Mouse (Mus musculus): ENCODE measurements around the gene Plekhf1. TPM values are rescaled to one million over a fixed set of nuclear protein-coding genes. Genes with fewer than 3 reads are reported as not detected.
A peak's percentile ranks its signal among the peaks of the same experiment; 100 is the strongest.

Plekhf1 gene
- polyA plus RNA-seq, 1 experiment: 0.97 TPM

- Histone ChIP-seq H3K36me3 (replicated peaks; ENCODE audit: low read length) (peaks cover 28% of the 10 kb centered on the region), H3K4me3 (replicated peaks) (no peak overlapping the region), H3K9me3 (peaks cover 4% of the 10 kb centered on the region; the same call in 1 of the 2 replicates), H3K27me3 (replicated peaks) (no peaks in the 10 kb centered on the region), H3K4me1 (peaks cover 55% of the 10 kb centered on the region)
- TF ChIP-seq GATA1 (IDR thresholded peaks at IDR 0.05; ENCODE audit: borderline replicate concordance, low read length): no peak
These were observed 18.8 kb downstream of the Plekhf1 start for GRCm38 (mm10) chr7:38208969-38209368.

- Histone ChIP-seq H3K27me3 (replicated peaks) (no peaks in the 10 kb centered on the region), H3K4me3 (replicated peaks) (peak overlapping the region; percentile 21), H3K9me3 (peaks cover 4% of the 10 kb centered on the region; the same call in 1 of the 2 replicates), H3K4me1 (peaks cover 39% of the 10 kb centered on the region), H3K36me3 (replicated peaks; ENCODE audit: low read length) (peaks cover 22% of the 10 kb centered on the region)
- TF ChIP-seq FLI1 (IDR thresholded peaks at IDR 0.05; ENCODE audit: low read length) (no peak), GATA1 (IDR thresholded peaks at IDR 0.05; ENCODE audit: borderline replicate concordance, low read length) (no peak)
These were observed 21.3 kb downstream of the Plekhf1 start for GRCm38 (mm10) chr7:38206564-38206963.

- H3K4me3 ChIP-seq (replicated peaks): no peak overlapping the region
- H3K27me3 ChIP-seq (replicated peaks): peaks cover 2% of the 10 kb centered on the region
- no peak for TF ChIP-seq GATA1 (IDR thresholded peaks at IDR 0.05; ENCODE audit: borderline replicate concordance, low read length)
- TF ChIP-seq FLI1 (IDR thresholded peaks at IDR 0.05; ENCODE audit: low read length): no peak
These were observed 22.0 kb downstream of the Plekhf1 start for GRCm38 (mm10) chr7:38205801-38206200.

GRCm38 (mm10) chr7:38204314-38204713 lies 23.5 kb downstream of the Plekhf1 start:
- peaks cover 2% of the 10 kb centered on the region for H3K27me3 ChIP-seq (replicated peaks)
- H3K4me1 ChIP-seq: peaks cover 40% of the 10 kb centered on the region
- TF ChIP-seq FLI1 (IDR thresholded peaks at IDR 0.05; ENCODE audit: low read length) (no peak), GATA1 (IDR thresholded peaks at IDR 0.05; ENCODE audit: borderline replicate concordance, low read length) (no peak)
- no peak overlapping the region for H3K4me3 ChIP-seq (replicated peaks)
- H3K36me3 ChIP-seq (replicated peaks; ENCODE audit: low read length): peaks cover 10% of the 10 kb centered on the region
- H3K9me3 ChIP-seq: peaks cover 9% of the 10 kb centered on the region

More at GRCm38 (mm10) chr7:38205801-38206200, 22.0 kb downstream of the Plekhf1 start:
- Histone ChIP-seq H3K9me3 (peaks cover 7% of the 10 kb centered on the region), H3K36me3 (replicated peaks; ENCODE audit: low read length) (peaks cover 16% of the 10 kb centered on the region), H3K4me1 (peaks cover 44% of the 10 kb centered on the region)

GRCm38 (mm10) chr7:38201290-38201658 lies 26.5 kb downstream of the Plekhf1 start:
- Histone ChIP-seq H3K36me3 (replicated peaks; ENCODE audit: low read length) (peaks cover 19% of the 10 kb centered on the region), H3K27me3 (replicated peaks) (peaks cover 2% of the 10 kb centered on the region), H3K4me3 (replicated peaks) (no peak overlapping the region), H3K4me1 (peaks cover 18% of the 10 kb centered on the region), H3K9me3 (peaks cover 18% of the 10 kb centered on the region)
- TF ChIP-seq FLI1 (IDR thresholded peaks at IDR 0.05; ENCODE audit: low read length) (no peak), GATA1 (IDR thresholded peaks at IDR 0.05; ENCODE audit: borderline replicate concordance, low read length) (no peak)

- TF ChIP-seq GATA1 (IDR thresholded peaks at IDR 0.05; ENCODE audit: borderline replicate concordance, low read length) (no peak), FLI1 (IDR thresholded peaks at IDR 0.05; ENCODE audit: low read length) (no peak)
- H3K4me3 ChIP-seq (replicated peaks): peak overlapping the region; percentile 70
These were observed 27.1 kb downstream of the Plekhf1 start for GRCm38 (mm10) chr7:38200606-38201289.

GRCm38 (mm10) chr7:38199907-38200605 lies 27.8 kb downstream of the Plekhf1 start:
- Histone ChIP-seq H3K27me3 (replicated peaks) (peaks cover 2% of the 10 kb centered on the region), H3K36me3 (replicated peaks; ENCODE audit: low read length) (peaks cover 32% of the 10 kb centered on the region), H3K4me3 (replicated peaks) (peak overlapping the region; percentile 5), H3K9me3 (peaks cover 26% of the 10 kb centered on the region), H3K4me1 (peaks cover 12% of the 10 kb centered on the region)
- TF ChIP-seq FLI1 (IDR thresholded peaks at IDR 0.05; ENCODE audit: low read length) (no peak), GATA1 (IDR thresholded peaks at IDR 0.05; ENCODE audit: borderline replicate concordance, low read length) (no peak)

More at GRCm38 (mm10) chr7:38200606-38201289, 27.1 kb downstream of the Plekhf1 start:
- Histone ChIP-seq H3K36me3 (replicated peaks; ENCODE audit: low read length) (peaks cover 25% of the 10 kb centered on the region), H3K27me3 (replicated peaks) (peaks cover 2% of the 10 kb centered on the region), H3K4me1 (peaks cover 14% of the 10 kb centered on the region), H3K9me3 (peaks cover 22% of the 10 kb centered on the region)

- peaks cover 37% of the 10 kb centered on the region for H3K4me1 ChIP-seq
- H3K9me3 ChIP-seq: peaks cover 67% of the 10 kb centered on the region
- peaks cover 50% of the 10 kb centered on the region for H3K36me3 ChIP-seq (replicated peaks; ENCODE audit: low read length)
- TF ChIP-seq GATA1 (IDR thresholded peaks at IDR 0.05; ENCODE audit: borderline replicate concordance, low read length) (no peak), FLI1 (IDR thresholded peaks at IDR 0.05; ENCODE audit: low read length) (no peak)
- peaks cover 1% of the 10 kb centered on the region for H3K27me3 ChIP-seq (replicated peaks)
- H3K4me3 ChIP-seq (replicated peaks): peak overlapping the region; percentile 3
These were observed 36.2 kb downstream of the Plekhf1 start for GRCm38 (mm10) chr7:38191571-38191970.

- no peak for TF ChIP-seq FLI1 (IDR thresholded peaks at IDR 0.05; ENCODE audit: low read length)
- no peak for TF ChIP-seq GATA1 (IDR thresholded peaks at IDR 0.05; ENCODE audit: borderline replicate concordance, low read length)
- Histone ChIP-seq H3K27me3 (replicated peaks) (peaks cover 1% of the 10 kb centered on the region), H3K9me3 (peaks cover 65% of the 10 kb centered on the region), H3K36me3 (replicated peaks; ENCODE audit: low read length) (peaks cover 48% of the 10 kb centered on the region), H3K4me3 (replicated peaks) (peak overlapping the region; percentile 23), H3K4me1 (peaks cover 38% of the 10 kb centered on the region)
These were observed 36.7 kb downstream of the Plekhf1 start for GRCm38 (mm10) chr7:38191146-38191545.

Data from megakaryocyte, embryonic 14.5 days (primary cell).